Mouse (Mus musculus): ENCODE results near the gene Wfdc16.
"Not testable (repeated sequence)": the region's sequence is repeated elsewhere in the genome, so short reads cannot be mapped to it uniquely, and the experiment has no call there.

The Wfdc16 gene

DNA sequence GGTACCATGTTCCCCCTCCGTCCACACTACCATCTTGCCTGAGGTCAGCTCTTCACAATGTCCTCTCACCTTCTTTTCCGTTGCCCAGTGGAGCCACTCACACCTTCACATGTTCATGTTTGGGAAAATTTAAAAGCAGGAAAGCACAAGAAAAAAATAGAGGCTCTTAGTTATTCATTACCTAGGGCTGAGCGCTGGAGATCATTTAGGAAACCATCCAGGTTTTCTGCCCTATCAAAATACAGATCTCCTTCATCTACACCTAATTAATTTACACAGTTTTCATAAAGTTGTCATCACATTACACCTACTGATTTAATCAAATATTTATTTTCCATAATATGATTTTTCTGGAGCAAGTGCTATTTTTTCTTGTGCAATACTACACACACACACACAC is at the start of gene Wfdc16:
Gene Wfdc16 (minus strand): TSS at position 101 of the 400 bp plus-strand sequence.
- DNase-seq (ENCODE audit: low read depth): no peak

DNA sequence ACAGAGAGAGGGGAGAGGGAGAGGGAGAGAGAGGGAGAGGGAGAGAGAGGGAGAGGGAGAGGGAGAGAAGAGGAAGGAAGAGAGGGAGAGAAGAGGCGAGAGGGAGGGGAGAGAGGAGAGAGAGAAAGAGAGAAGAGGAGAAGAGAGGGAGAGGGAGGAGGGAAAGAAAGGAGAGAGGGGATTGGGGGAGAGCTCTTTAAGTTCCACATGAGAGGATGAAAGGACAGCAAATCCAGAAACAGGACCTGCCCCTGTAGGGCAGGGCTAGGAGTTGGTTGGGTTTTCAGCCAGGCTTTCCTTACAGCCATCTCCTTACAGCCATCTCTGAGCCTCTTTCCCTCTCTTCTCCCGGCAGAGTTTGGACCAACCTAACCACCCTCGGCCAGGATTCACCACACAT is 46.2 kb upstream of the Wfdc16 start, which contains the start of gene Wfdc13:
Gene Wfdc13 (plus strand): TSS at position 301 of the 400 bp plus-strand sequence.
- DNase-seq (ENCODE audit: low read depth): no peak

DNA sequence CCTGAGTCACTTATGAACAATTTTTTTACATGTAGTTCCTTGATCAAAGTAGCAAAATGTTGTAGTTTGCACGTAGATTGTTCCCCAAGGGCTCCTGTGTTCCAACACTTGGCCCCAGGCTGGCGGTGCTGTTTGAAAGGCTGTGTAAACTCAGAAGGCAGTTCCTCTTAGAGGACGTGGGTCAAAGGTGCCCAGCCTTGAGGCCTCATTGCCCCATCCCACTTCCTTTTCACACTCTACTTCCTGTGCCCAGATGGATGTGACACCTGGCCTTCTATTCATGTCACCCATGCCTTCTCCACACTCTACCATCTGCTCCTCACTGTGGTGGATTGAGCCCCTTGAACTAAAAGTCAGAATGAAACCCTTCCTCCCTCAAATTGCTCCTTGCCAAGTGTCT is 41.3 kb upstream of the Wfdc16 start:
- no peak for DNase-seq (ENCODE audit: low read depth)

DNA sequence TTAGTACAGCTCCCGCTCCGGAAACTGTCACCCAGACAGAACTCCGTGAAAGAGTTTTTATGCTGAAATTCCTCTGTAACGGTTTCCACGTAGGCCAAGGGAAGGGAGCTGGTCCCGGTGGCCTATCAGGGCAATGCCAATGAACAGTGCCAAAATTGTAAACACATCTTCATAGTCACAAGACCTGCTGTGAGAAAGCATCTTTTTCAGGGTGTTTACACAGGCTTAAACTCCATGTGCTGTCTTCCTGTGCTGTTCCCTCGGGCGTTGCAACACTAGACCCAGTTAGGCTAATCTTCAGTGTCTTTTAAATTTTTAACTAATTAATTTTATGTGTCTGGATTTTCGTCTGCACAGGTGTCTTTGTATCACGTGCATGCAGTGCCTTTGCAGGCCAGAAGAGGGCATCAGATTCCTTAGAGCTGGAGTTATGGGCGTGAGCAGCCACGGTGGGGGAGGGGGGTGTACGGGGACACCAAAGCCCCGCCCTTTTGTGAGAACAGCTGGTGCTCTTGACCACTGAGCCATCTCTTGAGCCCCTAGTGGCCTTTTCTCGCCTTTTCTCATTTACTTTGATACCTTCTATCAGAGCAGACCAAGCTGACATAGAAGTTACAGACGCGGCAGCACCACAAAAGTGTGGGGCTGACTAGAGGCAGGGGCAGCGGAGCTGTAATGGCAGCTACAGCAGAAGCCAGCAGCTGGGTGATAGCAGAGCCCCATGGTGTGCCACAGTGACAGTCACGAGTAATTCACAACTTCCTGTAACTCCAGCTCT is 40.4 kb upstream of the Wfdc16 start:
- DNase-seq (ENCODE audit: low read depth): peak; percentile 66

DNA sequence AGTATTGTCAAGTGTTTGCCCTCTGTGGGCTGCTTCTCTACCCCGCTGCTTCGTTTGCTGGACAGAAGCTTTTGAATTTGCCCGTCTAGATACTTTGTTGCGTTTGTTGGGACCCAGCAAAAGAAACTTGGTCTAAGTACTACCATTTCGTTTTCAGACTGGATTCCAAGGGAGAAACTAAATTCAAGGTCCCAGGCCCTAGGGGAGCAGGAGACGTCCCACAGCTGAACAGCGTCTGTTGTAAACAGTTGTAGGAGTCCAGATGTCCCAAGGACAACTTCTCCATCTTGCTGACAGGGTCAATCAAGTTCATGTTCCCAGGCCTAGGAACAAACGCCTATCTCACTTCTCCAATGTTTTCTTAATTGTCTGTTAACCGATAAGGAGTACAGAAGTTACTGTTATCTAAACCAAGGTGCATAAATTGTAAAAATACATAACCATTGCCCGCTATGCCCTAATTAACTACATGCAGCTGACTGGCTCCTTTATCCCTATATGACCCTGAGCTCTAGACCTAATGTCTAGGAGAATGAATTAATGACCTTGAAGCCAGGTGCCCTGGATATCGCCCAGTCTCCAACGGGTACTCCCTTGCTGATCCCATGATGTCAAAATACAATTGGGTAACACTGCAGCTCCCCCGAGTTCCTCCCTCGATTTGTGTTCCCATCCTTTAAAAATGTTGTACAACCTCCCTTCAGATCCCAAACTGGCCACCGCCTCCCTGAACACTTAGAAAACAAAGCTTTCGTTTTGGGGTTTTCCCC is 38.5 kb upstream of the Wfdc16 start:
- no peak for DNase-seq (ENCODE audit: low read depth)

DNA sequence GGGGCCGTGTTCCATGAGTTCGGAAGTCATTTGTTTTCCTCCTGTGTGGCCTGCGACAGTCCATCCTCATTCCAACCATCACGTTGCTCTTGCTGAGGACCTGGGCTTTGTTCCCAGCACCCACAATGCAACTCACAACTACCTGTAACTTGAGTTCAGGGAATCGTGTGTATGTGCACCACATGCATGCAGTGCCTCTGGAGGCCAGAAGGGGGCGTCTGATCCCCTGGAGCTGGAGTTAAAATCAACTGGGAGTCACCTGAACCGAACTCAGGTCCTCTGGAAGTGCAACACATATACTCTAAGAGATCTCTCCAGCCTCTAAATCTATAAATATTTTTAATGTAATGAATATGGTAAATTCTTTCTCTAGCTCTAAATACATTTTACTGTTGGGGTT is 37.5 kb upstream of the Wfdc16 start:
- DNase-seq (ENCODE audit: low read depth): no peak

DNA sequence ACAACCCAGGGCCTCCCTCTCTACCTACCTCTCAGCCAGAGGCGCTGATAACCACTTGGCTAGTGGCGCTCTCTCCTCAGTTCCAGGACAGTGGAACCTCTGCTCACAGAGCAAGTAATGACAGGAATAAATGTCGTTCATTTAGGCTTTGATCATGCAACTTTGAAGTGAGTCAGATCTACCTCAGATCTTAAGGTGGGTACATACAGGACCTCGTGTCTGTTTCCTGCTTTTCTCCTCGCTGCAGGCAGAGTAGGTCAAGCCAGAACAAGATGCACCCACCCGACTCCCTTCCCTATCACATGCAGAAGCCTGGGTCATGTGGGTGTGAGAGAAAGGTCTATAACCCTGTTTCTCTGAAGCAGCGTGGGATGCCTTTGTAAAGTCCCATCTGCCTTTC is 35.4 kb upstream of the Wfdc16 start, which contains the start of gene Wfdc11:
Gene Wfdc11 (minus strand): TSS at position 101 of the 400 bp plus-strand sequence.
- no peak for DNase-seq (ENCODE audit: low read depth)

DNA sequence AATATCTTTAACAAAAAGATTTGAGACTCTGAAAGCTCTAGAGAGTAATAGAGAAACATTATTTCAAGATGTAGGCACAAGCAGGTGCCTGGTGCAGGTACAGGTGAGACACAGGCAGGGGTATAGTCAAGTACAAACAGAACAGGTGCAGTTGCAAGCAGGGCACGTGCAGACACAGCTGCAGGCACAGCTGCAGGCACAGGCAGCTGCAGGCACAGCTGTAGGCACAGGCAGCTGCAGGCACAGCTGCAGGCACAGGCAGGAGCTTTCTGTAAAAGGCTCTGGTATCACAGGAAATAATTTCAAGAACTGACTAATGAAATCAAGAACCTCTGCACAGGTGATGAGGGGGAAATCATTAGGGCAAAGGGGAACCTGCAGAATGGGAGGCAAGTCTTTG is 32.3 kb upstream of the Wfdc16 start:
- DNase-seq (ENCODE audit: low read depth): no peak

DNA sequence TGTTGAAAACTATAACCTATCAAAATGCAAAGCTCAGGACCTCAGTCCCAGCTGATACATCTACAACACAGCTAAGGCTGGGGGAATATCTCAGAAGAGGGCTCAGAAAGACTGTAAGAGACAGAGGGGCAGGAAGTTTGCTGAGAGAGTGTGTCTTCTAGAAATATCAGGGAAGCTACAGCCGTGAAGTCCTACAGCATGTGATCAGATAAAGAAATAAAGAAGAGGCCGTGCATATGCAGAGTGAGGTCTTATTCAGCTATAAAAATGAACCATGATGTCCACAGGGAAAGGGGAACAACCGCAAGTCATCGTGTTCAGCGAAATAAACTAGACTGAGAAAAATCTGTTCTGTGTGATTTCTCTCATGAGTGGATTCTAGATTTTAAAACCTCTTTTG is 31.7 kb upstream of the Wfdc16 start:
- DNase-seq (ENCODE audit: low read depth): no peak

DNA sequence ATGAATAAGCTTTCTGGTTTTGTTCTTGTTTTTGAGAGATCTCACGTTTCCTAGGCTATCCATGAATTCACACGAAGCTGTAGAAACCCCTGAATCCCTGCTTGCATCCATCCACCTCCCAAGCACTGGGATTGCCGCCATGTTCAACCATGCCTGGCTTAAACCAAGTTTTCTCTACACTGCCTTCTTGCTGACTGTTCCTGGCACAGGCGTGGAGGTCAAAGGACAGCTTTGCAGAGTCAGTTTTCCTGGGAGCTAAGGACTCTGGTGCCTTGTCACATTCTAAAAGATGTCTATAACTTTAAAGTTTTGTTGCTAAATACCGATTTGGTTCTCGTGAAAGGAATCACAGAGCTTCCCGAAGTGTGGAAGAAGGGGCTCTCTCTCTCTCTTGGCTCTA is 26.3 kb upstream of the Wfdc16 start:
- no peak for DNase-seq (ENCODE audit: low read depth)

DNA sequence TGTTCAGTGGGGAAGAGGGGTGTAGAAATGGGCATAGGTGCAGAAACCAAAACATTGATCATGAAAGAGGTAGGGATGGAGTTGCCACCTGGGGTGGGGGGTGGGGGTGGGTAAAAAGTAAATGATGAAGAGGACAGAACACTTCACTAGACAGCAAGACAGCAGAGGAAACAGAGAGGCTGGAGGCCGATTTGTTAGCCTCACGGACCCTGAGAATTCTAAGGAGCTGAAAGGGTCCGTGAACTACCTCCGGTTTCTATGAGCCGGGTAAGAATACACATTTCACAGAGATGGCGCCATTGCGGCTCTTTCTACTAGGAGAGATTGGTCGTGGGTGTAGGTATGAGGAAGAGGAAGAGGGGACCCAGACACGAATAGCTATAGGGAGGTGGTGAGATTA is 17.9 kb upstream of the Wfdc16 start, which contains the start of gene Wfdc9:
Gene Wfdc9 (minus strand): TSS at position 101 of the 400 bp plus-strand sequence.
- no peak for DNase-seq (ENCODE audit: low read depth)

DNA sequence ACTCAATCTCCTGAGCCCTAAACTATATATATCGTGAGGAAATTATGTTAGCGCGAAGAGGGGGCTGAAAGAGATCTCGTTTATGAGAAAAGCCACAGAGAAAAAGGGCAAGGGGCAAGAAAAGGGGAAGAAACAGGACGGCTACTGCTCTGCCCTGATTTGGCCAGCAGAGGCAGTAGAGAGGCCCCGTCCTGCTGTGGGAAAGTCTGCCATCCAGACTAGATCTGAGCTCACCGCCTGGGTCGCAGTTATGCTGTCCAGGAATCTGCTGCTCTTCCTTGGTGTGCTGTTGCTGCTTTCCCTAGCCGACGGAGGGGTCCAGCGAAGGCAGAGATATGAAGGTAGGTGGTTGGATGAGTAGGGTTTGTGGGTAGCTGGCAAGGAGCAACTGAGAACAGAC is 17.3 kb upstream of the Wfdc16 start, which contains the start of gene Wfdc10:
Gene Wfdc10 (plus strand): TSS at position 189 of the 400 bp plus-strand sequence.
- peak; percentile 29 for DNase-seq (ENCODE audit: low read depth)

DNA sequence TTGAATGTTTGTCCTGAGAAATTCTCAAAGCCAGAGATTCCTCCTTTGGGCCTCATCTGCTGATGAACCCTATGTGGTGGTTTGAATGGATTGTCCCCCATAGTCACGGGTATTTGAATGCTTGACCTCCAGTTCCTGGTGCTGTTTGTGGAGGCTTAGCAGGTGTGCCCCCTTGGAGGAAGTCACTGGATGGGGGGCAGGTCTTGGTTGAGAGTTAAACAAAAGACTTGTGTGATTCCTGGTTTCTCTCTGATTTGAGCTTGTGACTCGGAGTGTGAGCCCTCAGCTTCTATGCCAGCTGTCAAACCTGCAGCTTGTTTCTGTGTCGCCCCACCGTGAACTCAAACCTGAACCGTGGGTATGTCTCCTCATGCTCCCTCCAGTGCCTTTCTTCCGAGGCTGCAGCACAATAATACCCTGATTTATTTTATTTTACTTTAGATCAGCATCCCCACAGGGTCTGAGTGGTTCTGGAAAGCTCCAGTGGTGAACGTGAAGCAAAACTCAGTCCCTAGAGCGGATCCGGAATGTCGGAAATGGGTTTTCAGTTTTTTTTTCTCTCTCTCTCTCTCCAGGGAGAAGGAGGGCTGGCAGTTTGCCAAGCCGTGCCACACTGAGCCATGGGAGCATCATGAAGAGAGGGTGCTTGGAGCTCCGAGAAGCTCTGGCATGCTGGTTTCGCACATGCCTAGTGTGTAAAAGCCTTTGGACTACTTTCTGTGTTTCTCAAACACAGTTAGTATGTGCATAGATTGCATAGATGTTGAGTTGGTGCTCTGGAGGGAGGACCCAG is 3.5 kb upstream of the Wfdc16 start:
- DNase-seq (ENCODE audit: low read depth): no peak

DNA sequence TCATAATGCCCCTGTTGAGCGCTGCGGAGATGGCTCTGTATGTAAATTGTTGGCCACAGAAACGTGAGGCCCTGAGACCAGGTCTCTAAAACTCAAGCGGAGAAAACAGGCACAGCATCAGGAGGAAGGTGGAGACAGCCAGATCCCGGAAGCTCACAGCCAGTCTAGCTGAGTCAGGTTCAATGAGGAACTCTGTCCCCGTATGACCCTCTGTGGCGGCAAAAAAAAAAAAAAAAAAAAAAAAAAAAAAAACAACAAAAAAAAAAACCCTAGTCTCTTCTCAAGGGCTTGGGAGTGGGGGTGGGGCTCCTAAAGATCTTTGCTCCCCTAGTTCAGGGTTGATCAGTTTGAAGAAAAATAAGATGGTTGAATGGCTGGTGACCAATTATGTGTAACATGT is 2.5 kb upstream of the Wfdc16 start:
- DNase-seq (ENCODE audit: low read depth): no peak

DNA sequence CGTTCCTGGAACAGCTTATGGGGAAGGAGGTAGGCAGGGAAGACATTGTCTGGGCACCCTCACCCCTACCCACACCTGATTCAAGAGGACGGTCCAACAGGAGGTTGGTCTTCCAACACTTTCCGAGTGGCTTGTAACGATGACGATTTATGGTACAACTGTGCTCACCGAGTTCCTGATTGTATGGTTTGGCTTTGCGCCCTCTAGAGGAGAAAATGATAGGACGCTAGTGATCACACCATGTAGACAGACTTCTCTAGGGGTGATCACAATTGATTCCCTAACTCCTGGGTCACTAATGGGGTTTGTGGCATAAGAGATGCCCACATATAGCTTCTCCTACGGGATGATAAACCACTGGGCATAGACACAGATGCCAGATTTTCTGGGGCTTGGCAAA is 3.3 kb downstream of the Wfdc16 start:
- peak; percentile 13 for DNase-seq (ENCODE audit: low read depth)

DNA sequence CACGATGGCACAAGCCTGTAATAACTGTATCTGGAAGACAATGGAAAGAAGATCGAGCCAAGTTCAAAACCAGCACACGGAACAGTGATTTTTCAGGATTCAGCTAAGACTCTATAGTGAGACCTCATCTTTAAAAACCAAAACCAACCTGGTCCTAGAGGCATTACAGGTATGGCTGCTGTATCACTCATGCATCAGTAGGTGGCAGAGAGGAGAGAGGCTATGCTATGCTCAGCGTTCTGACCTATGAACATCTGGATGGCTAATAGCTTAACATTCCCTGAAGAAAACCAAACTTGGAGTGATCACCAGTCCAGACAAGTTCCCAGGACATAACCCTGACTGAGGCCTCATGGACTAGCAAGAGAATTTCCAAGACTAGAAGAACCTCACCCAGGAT is 16.8 kb downstream of the Wfdc16 start:
- no peak for DNase-seq (ENCODE audit: low read depth)

DNA sequence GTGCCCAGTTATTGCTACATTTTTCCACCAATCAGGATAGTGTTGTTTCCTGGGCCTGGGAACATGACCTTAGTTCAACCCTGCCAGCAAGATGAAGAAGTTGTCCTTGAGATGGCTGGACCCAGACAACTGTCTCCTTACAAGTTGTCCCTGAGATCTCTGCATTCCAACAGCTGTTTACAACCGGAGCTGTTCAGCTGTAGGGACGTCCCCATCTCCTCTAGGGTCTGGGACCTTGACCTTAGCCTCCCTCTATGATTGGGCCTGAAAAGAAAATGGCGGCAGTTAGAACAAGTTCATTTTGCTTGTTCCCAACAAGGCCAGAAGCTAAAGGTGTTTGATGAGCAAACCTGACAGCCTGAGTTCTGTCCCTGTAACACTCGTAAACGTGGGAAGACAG is 19.5 kb downstream of the Wfdc16 start:
- DNase-seq (ENCODE audit: low read depth): no peak

DNA sequence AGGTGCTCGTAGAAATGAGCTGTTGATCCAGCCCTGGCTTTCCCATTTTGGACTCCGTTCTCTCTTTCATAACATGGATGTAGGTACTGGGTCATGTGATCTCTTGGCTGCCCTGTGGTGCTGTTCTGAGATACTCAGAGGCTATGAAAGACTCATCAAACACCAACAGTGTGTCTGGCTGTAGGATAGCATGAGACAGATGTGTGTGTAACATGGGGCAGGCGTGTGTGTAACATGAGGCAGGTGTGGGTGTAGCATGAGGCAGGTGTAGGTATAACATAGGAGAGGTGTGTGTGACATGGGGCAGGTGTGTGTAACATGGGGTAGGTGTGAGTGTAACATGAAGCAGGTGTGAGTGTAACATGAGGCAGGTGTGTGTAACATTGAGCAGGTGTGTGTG is 23.2 kb downstream of the Wfdc16 start:
- DNase-seq (ENCODE audit: low read depth): no peak

DNA sequence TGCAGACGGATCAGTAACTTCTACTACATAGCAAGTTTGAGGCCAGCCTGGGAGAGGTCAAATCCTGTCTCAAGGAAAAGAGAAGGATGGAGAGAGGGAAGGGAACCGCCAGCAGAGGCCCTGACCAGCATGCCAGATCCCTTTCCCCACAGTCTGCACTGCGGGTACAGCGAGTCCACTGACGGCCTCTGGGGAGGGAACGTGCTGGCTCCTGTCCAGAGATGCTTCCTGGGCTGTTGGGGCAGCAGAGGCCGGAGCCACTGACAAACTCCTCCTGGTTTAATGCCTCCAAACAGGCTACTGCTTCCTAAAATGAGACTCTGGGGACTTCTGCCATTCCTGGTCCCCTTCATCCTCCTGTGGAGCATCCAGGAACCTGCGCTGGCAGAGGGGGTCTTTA is 25.1 kb downstream of the Wfdc16 start, which contains the start of the genes Wfdc6b and Wfdc8:
Gene Wfdc6b (plus strand): TSS at position 52 of the 400 bp plus-strand sequence.
Gene Wfdc8 (minus strand): TSS at position 156 of the 400 bp plus-strand sequence.
- DNase-seq (ENCODE audit: low read depth): not testable (repeated sequence)

DNA sequence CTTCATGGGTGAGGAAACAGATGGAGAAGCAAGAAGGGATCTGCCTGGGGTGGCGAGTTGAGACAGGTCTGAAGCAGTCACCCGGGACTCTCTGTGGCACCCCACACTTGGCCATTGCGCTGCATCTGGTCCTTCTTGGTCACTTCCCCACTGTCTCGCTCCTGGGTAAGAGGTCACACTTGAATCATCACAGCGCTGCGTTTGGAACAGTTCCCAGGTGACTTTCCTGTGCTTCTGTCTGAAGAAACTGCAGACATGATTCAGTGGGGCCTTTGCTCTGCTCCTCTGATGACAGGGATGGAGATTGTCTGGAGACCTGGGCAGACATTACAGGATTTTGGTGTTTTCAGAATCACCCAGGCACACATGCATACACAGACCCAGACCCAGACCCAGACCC is 29.8 kb downstream of the Wfdc16 start:
- no peak for DNase-seq (ENCODE audit: low read depth)

DNA sequence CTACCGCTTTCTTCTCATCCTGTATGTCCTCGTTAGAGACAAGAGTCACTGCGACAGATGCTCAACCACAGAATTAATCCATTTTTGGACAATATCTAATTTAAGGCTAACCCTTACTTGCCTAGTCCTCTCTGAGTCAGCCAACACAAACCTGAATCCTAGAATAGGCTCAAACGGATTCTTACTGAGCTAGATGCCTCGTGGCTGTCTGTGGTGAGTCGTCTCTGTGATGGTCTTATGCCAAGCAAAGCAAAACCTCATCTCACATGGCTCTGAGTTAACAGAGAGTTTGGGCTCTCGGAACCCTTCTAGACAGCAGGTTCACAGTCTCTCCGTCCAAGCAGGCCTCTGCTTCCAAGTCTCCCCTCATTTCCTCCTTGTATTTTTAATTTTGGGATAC is 34.2 kb downstream of the Wfdc16 start:
- DNase-seq (ENCODE audit: low read depth): no peak

DNA sequence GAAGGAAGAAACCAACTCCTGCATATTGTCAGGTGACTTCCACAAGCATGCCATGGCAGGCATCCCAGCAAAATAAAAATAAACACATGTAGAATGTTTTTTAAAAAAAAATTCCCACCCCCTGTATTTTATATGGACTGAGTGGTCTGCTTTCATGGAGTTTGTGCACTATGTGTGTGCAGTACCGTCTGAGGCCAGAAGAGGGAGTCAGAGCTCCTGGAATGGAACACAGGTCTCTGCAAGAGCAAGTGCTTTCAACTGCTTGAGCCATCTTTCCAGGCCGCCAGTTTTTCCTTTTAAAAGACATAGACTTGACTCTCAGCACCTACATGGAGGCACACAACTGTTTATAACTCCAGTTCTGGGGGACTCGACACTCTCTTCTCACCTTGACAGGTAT is 35.1 kb downstream of the Wfdc16 start:
- no peak for DNase-seq (ENCODE audit: low read depth)
